Mouse (Mus musculus): ENCODE measurements around the gene Ralbp1.

The Ralbp1 gene

DNA sequence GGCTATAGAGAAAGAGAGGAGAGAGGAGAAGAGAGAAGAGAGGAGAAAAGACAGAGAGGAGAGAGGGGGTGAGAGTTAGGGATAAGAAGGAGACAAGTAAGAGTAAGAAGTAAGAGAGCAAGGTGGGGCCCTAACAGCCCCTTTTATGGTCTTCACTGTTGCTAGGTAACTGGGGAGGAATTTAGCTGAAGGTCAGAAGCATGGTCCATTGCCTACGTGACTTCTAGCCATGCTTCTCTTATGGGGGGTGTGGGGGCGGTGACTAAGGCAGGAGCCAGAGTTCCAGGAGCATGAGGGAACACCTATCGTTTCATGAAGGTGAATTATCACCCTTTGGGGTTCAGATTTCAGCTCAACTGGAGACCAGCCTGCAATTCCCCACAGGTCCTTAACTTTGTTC, 10.4 kb upstream of the Ralbp1 start:
- DNase-seq (ENCODE audit: low spot score in 2 of 2) = no peak

DNA sequence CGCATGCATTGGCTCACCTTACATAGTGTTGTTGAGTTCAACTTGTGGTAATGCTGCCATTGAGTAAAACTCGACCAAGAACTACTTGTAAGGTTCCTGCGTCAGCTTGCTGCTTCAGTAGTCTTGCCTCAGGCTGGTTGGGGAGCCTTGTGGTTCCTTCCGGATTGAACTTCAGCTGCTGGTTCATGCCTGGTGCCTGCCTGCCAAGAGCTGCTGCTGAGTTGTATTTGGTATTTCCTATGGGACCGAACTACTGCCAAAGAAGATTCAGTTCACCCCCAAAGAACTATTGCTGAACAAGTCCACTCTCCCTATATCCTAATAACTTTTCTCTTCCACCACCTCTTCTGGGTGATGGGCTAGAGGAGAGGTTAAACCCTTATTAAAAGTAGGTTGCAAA, 3.9 kb upstream of the Ralbp1 start:
- DNase-seq (ENCODE audit: low spot score in 2 of 2) = no peak

DNA sequence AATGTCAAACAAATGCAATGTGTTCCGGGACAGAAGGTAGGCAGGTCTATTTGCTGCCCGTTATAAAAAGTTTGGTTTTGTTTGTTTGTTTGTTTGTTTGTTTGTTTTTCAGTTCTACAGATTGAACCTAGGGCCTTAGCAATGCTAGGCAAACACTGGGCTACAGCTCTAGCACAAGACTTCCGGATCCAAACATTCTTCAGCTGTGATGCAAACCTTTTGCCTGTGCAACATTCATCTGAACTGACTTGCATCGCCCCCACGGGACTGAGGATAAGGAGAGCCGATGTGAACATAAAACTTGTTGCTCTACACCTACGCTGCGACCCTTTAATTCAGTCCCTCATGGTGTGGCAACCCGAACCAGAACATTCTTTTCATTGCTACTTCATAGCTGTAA, 973 bp upstream of the Ralbp1 start:
- no peak for DNase-seq (ENCODE audit: low spot score in 2 of 2)

DNA sequence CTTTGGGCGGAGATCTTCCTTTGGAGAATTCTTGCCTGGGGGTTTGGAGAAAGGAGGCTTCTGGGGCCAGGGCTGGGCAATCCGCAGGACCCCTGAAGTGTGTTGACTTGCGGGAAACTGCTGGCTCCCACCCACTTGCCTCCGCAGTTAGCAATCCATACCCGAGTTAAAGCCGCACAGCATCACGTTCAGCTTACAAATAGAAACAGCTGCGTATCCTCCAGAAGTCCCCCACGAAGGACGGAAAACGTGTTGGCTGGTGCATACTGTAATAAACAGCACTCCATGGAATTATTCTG, 251 bp downstream of the Ralbp1 start:
- DNase-seq (ENCODE audit: low spot score in 2 of 2) = no peak

DNA sequence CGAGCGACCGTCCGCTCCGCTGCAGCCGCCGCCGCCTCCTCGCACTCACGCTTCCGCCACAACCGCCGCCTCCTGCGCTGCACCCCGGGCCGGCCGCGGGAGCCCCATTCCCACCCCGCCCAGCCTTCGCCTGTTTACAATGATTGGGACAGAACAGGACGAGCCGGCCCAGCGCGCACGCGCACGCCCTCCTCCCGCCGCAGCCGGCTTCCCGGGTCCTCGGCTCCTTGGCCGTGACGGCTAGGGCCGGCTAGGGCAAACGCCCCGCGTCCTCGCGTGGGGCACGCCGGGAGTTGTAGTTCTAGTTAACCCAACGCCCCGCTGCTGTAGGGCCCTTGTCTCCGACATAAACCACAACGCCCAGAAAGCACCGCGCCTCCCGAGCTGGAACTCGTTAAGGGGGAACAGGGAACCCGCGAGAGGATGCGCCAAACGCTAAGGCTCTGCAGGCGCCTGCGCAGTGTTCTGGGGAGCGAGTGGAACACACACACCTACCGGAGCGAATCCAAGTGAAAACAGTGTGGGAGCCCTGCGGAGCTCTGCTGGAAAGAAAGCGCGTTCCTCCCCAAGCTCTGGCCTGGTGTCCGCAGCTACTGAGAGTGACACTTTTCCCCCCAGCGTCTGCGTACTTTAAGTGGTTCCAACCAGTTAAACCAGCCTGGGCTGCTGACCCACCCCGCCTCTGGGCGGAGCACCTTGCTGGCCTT, 754 bp downstream of the Ralbp1 start:
- DNase-seq (ENCODE audit: low spot score in 2 of 2) = peak; percentile 98 to 100

DNA sequence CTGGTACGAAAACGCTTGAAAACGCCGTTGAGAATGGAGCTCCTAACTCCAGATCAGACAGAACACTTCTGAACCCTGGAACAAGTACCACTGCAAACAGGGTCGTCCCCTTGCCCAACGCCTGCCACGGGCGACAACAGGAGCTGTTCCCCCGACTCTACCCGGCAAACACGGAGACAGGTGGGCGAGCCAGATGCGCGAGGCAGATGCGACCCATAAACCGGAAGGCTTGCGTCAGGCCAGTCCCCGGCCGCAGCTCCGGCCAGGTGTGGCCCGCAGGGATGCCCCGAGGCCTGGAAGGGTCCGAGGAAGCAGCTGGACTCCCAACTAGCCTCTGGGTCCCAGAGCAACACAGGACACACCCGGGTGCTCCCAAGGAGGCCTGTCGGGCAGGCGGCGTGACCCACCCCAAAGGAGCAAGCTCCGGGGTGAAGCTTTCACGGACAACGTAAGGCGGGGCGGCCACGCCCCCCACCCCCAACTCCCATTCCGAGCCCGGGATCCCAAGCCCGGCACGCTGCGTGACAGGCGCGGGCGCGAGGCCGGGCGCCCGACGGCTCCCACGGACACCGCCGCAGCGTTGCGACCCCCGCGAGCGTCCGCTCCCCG, 1.4 kb downstream of the Ralbp1 start:
- no peak for DNase-seq (ENCODE audit: low spot score in 2 of 2)

DNA sequence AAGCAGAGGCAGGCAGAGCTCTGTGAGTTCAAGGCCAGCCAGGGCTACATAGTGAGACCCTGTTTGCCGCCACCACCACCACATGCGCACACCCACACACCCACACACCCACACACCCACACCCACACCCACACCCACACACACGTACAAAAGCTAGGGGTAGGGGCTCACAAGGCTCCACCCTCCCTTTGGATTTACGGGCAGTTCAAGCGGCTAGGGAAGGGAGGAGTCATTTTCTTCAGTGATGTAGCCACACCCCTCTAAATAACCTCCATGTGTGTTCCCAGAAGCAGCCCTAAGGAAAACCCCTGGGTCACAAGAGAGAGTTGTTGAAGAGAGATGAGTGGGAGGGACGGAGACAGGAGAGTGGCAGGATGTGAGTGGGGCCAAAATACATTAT, 8.6 kb downstream of the Ralbp1 start:
- DNase-seq (ENCODE audit: low spot score in 2 of 2) = no peak

DNA sequence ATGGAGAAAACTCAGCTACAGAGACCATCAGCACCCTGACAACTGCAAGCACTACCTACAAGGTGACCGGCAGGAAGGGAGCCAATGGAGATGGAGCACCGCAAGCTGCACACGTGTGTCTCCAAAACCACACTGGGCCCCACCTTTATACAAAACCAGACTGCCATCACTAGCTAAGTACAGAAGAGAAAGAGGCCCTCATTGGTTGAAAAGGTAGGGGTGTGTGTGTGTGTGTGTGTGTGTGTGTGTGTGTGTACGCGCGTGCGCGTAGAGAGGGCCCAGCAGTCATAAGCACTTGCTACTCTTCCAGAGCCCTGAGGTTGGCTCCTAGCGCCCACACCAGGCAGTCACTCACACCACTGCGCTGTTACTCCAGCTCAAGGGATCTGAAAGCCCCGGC, 11.8 kb downstream of the Ralbp1 start:
- DNase-seq (ENCODE audit: low spot score in 2 of 2) = no peak

DNA sequence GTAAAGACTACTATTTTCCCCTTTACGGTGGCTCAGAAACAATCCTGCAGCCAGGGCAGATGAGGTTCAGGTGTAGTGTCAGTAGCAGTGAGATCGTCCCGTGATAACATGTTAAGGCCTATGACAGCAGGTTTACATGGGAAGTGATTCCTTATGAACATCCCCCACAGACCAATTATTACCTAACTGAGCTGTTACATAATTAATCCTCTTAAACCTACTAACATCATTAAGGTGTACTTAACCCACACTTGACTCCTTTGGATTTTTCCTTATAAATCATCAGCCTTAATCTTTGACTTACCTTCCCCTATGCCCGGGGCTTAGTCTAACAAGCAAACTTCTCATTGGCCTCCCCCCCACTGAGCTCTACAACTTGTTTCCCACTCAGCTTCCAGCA, 12.4 kb downstream of the Ralbp1 start:
- no peak for DNase-seq (ENCODE audit: low spot score in 2 of 2)

DNA sequence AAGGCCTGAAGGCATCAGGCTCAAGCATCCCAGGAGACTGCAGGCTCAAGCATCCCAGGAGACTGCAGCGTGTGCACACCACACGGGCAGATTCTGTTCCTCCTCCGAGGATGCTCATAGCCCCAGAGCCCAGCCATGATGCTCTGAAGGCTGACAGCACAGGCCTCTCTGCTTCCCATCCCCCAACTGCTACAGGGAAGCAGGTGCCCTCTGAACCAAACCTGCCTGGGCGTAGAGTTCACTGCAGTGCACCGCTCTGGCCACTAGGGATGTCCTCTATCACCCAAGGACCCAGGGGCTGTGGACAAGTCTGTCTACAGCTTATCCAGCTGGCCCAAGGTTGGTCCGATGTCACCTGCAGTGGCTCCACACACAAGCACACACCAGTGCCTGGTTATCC, 12.9 kb downstream of the Ralbp1 start:
- no peak for DNase-seq (ENCODE audit: low spot score in 2 of 2)

DNA sequence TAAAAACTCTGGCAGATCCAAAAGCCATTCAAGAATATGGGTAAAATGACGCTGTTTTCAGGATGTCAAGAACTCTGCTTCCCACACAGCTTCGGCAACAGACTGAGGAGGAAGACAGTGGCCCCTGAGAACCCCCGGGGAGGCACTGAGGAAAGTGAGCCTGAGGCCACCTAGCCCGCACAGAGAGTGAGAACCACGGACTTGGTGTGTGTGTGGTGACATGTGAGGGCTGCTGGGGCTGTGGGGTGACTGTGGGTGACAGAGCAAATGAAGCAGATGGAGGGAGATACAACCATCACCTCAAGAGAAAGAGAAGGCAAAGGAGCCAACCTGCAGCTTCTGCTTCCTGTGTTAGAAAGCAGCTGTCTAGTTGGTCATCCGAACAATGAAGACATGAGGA, 13.5 kb downstream of the Ralbp1 start:
- DNase-seq (ENCODE audit: low spot score in 2 of 2) = no peak

DNA sequence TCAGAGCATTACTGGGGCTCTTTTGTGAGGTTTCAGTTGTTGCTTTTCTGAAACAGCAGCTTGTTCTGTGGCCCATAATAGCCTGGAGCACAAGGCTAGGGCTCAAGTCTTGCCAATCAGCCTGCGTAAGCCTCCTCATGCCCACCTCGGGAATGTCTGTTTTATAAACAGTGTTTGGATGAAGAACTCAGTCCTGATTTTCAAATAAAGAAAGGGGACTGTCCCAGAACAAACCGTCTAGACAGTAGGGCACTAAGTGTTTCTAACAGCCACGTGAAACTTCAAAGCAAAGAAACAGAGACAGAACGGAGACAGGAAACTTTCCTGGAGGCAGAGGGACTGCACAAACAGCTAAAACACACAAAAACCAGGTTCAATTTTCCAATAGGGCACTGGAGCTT, 14.0 kb downstream of the Ralbp1 start:
- DNase-seq (ENCODE audit: low spot score in 2 of 2) = no peak

DNA sequence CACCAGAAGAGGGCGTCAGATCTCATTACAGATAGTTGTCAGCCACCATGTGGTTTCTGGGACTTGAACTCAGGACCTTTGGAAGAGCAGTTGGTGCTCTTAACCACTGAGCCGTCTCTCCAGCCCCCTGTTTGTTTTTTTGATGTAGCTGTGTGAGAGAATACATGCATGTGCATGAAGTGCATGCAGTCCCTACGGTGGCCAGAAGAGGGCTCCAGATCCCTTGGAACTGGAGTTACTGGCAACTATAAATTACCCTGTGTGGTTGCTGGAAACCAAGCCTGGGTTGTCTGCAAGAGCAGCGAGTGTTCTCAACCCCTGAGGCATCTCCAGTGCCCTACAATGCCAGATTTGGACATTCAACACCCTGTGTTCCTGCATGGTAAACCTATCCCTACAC, 15.5 kb downstream of the Ralbp1 start:
- DNase-seq (ENCODE audit: low spot score in 2 of 2) = peak in 1 of 2 experiments; percentile 81

DNA sequence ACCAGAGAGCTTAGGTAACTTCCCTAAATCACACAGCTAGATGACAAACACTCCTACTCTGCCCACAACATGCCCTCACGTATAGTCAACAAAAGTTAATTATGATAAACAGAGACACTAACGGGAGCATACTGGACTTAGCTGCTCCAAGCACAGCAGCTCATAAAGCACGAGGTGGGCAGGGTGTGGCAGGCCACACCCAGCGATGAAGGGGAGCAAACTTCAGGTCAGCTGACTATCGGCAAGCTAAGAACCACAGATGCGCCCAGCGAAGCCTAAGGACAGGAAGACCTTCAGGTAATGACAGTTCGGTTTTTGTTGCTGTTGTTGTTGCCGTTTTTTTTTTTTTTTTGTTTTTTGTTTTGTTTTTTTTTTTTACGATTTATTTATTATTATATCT, 15.9 kb downstream of the Ralbp1 start:
- DNase-seq (ENCODE audit: low spot score in 2 of 2) = no peak

DNA sequence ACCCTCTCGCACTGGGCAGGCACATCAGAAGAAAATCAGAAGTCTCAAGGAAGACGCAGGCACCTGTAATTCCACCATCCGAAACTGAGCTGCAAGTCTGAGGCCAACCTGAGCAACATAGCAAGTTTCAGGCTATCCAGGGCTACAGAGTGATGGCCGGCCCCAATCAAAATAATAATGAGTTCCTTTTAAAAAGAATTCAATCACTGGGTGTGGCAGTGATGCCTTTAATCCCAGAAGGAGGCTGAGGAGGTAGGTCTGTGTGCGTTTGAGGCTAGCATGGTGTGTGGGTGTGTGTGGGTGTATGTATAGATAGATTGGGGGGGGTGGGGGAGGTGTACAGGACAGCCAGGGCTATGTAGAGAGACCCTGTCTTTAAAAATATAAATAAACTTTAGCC, 17.6 kb downstream of the Ralbp1 start:
- DNase-seq (ENCODE audit: low spot score in 2 of 2) = no peak

DNA sequence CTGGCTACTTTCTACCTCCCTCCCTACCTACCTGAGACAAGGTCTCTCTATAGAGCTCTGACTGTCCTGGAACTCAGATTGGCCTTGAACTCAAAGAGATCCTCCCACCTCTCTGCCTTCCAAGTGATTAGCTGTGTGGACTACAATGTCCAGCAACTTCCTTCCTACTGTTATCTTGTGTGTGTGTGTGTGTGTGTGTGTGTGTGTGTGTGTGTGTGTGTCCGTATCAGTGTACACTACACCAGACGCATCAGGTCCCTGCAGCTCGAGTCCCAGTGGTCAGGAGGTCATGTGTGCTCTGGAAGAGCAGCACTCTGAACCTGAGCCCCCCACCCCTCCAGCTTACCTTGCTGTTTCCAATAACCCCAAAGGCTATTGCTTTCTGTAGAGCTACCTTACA, 19.4 kb downstream of the Ralbp1 start:
- DNase-seq (ENCODE audit: low spot score in 2 of 2) = no peak

DNA sequence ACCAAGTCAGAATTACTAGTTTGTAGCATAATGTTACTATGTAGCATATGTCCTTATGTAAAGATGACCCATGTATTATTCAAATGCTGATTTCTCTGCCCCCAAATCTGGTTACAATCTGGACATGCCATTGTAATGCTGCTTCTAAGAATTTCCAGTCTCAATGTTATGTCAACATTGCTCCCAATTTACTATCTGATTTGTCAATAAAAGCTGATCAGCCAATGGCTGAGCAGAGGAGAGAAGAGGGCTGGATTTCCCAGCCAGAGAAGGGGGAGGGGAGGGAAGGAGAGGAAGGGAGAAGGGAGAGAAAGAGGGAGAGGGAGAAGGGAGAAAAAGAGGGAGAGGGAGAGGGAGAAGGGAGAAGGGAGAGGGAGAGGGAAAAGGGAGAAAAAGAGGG, 20.3 kb downstream of the Ralbp1 start:
- no peak for DNase-seq (ENCODE audit: low spot score in 2 of 2)

DNA sequence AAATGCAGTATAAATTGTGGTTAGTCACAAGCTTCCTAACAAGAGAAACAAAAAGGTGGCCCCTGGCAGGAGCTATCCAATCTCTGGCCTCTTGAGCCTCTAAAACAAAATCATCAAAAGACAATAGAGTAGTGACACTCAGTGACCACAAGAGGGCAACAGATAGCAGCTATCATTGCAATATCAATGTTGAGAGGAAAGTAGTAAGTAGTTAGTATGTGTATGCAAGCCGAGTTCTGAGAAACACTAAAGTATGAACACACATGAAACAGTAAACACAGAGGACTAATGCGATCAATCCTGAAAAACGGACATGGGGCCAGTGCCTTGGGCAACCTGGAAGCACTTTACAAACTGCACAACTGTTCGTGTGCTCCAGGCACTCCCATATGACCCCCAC, 20.9 kb downstream of the Ralbp1 start:
- DNase-seq (ENCODE audit: low spot score in 2 of 2) = no peak

DNA sequence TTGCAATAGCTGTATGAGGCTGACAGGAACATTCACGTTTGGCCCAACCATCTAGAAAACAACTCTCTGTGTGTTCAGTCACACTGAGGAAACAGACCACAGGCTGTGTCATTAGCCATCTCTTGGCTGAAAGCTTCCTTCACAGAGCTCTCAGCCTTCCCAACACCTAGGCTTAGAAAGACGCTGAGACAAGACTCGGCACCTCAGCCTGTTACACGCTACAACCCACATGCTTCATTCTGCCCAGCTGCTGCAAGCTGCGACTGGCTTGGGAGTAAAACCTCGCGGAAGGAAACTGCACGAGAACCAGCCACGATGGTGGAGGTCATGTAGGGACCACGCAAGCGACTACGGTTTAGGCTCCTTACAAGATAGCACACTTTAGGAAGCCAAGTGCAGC, 21.8 kb downstream of the Ralbp1 start:
- DNase-seq (ENCODE audit: low spot score in 2 of 2) = no peak

DNA sequence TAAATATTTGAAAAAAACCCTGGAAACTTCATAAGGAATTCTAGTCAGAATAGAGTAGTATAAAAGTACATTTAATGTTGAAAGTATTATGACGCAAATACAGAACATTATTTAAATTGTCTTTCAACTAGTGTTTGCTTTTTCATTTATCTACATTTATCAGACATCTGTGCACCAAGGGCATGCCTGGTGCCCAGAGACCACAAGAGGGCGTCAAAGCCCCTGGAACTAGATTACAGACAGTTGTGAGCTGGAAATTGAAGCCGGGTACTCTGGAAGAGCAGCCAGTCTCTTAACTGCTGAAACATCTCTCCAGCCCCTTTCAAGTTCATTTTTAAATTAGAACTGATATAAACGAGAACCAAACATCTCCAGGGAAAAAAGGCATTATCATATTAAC, 23.0 kb downstream of the Ralbp1 start:
- no peak for DNase-seq (ENCODE audit: low spot score in 2 of 2)

DNA sequence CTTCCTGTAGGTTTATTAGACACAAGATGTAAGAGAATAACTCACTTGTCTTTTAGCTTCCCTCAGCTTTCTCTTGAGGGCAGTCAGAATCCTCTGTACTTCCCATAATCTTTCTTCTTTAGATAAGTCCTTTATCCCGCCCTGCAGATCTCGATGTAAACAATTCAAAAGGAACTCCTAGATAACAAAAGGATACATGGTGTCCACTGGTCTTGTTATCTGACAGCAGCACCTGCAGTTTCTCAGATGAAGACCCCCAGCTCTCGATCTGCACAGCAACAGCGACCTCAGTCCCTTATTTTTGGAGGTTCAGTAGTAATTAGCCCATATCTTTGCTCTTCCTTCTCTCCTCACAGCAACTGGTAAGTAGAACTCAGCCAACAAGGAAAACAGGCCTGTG, 28.0 kb downstream of the Ralbp1 start:
- no peak for DNase-seq (ENCODE audit: low spot score in 2 of 2)

DNA sequence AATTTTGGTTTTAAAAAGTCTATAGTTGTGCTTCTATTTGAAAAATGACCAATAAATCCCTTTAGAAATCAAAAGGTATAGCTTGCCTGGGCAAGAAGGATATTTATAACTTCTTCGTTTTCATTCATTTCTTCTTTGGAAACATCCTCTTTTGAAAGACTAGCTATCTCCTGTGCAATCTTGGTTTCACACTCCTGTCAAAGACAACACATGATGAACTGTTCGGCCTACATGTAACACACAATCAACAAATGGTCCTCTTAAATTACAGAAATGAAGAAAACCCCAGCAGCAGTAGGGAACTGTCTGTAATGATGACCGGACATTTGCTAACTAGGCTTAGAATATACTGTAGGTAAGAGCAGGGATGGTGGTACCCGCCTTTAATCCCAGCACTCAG, 31.6 kb downstream of the Ralbp1 start:
- no peak for DNase-seq (ENCODE audit: low spot score in 2 of 2)

DNA sequence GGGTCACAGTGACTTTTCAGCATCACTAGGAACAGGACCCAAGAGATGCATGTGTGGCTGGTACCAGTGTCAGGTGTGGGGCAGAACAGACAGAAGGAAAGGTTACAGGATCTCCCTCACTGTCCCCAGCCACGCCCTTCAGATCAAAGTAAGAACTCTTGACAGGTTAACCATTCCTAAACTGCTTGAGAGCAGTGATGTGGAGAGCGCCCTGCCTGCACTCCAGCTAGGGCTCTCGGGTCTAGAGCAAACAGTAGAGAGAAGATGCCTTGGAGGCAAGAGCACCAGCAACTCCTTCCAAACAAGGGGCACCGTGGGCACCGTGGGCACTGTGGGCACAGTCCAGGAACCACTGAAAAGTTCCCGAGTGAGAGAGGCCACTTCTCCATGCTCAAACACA, 32.3 kb downstream of the Ralbp1 start:
- DNase-seq (ENCODE audit: low spot score in 2 of 2) = no peak

DNA sequence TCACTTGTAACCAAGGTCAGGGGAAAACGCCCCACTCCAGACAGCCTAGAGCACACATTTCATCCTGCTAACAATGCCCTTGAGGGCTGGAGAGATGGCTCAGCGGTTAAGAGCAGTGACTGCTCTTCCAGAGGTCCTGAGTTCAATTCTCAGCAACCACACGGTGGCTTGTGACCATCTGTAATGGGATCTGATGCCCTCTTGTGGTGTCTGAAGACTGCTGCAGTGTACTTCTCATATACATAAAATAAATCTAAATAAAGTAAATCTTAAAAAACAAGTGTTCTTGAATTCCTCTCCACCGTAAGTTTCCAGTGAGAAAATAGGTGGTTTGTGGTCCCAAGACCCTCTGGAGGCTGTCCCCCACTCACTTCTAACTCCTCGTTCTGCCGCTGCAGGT, 33.8 kb downstream of the Ralbp1 start:
- no peak for DNase-seq (ENCODE audit: low spot score in 2 of 2)

Data from urinary bladder, postnatal 4 days (tissue).